Mouse (Mus musculus): ENCODE results near the gene Baz1b.

- TF ChIP-seq POLR2A (IDR thresholded peaks at IDR 0.05; ENCODE audit: borderline replicate concordance, extremely low read depth, insufficient read depth, insufficient read length, poor library complexity, severe bottlenecking) (no peak), CTCF (IDR thresholded peaks at IDR 0.05; ENCODE audit: borderline replicate concordance, extremely low read depth, insufficient read depth, insufficient read length) (no peak)
Measured at GRCm38 (mm10) chr5:135166909-135167308, 20.2 kb upstream of the Baz1b start.
